Mouse (Mus musculus): ENCODE data around the gene Spx.
A peak's percentile ranks its signal among the peaks of the same experiment; 100 is the strongest.

The Spx gene

DNA sequence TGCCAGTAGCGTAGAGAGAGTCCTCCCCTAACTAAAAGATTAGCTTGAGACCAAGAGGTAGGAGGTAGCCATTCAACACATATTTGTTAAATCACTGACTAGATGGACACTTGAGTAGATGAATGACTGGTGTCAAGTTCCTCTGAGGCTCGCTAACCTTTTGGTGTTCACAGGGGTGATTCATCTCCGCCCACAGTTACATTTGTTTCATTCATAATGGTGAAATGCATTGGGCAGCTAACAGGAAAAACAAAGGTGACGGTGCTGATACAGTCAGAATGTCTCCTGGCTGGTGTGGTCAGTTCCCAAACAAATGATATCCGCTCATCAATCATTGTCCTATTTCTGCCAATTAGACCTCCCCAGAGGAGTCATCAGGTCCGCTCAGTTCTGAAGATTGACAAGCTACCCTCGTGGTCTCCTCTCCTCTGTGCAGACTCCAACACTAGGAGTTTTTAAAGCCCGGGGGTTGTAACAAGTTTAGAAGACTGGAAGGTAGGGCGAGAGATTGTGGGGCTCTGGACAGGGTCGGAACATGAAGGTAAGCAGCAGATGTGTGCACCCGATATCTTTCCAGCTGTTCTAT, at the start of gene Spx:
TSS of gene Spx (plus strand) at position 536 of the 586 bp plus-strand sequence.
- DNase-seq, result no peak

DNA sequence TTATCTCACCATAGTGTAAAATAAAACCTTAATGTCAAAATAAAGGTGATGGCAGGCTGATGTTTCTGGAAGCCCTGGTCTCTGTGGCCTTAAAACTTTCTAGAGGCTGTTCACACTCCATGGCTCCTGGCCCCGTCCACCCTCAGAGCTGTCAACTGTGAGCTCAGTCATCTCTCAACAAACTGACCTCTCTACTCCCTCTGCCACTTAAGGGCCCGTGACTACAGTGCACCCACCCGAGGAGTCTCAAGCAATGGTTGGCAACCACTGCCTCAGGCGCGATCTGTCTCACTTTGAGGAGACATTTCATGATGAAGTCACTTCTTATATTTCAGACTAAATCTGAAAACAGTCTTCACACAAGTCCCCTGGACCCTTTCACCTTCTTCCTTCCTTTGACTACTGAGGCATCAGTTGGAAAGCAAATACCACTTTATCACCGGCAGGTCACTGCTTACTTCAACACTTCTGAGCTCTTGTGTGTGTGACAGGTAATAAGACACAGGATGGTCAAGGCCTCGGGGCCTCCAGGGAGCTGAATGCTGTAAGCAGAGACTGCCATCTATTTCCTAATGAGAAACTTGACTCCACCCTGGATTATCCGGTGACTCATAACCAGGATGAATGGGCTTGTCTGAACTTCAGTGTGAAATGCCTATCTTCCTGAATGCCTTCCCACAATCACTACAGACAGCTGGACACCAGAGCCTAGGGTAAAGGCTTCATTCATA, 47.3 kb upstream of the Spx start:
- DNase-seq, result no peak

DNA sequence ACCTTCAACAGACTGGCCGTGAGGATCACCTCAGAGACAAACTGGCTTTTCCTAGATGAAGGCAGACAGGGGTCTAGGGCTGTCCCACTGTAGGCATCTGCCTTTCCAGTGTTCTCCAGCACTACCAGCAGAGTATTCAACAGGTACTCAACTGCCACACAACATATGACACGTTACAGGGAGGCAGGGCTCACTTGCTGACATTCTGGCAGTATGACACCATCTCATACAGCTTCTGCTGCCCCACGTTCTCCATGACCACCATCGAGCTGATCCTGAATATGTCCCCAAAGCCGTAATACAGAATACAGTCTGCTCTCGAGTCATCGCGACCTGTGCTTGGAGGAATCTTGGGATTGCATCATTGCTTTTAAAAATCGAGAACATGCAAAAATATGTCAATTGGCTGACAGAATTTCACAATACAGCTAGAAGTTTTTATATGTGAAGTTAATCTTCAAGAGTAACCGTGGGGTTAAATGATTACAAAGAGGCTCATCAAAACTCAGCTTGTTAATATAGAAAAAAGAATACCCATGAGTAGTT, 46.7 kb upstream of the Spx start:
- DNase-seq, result no peak

DNA sequence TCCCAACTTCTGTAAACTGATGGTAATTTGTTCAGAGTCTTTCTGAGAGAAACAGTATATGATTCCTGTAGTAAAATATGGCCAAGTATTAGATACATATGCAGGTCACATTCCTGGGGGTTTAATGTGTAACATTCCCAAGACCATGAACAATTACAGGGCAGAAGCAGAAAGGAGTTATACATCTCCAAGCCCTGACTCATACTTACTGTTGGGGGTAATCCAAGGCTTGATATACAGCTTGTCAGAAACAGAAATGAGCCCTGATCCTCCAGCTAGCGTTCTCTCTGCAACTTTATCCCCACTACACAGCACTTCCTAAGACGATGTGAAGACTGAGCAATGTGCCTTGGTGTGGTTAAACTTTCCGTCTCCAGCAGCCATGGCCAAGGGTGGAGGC, 45.7 kb upstream of the Spx start:
- no peak for DNase-seq

DNA sequence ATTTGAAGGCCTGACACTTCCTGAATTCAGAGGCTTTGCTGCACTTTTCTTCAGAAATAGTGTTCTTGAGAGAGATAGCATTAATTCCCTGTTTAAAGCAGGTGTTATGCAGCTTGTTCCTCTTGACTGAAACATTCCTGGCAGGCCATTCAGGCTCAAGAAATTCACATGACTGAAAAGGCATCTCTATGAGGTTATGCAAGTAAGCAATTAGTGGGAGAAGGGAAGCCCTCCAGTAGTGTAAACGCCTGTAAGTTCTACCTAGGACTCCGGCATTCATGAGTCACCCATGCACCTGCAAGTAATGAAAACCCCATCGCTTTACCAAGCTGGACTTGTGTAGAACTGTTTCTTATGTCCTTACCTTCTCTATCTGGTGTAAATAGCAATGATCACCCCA, 43.7 kb upstream of the Spx start:
- peak; percentile 12 for DNase-seq

DNA sequence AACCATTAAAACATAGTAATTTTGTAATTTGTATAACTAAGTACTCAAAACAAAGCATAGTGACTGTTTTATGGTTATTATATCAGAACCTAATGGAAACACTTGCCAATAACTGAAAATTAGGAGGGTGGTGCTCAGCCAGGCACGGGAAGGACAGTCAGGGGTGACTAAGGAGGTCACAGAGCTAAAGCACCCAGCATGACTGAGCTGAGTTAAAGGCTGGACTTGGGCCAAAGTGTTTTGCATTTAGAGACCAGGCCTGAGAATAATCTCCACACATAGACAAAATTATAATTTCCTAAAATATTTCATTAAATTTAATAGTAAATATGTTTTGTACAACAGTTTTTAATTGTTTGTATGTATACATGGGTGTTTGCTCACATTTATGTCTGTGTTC, 36.2 kb upstream of the Spx start:
- DNase-seq, result no peak

DNA sequence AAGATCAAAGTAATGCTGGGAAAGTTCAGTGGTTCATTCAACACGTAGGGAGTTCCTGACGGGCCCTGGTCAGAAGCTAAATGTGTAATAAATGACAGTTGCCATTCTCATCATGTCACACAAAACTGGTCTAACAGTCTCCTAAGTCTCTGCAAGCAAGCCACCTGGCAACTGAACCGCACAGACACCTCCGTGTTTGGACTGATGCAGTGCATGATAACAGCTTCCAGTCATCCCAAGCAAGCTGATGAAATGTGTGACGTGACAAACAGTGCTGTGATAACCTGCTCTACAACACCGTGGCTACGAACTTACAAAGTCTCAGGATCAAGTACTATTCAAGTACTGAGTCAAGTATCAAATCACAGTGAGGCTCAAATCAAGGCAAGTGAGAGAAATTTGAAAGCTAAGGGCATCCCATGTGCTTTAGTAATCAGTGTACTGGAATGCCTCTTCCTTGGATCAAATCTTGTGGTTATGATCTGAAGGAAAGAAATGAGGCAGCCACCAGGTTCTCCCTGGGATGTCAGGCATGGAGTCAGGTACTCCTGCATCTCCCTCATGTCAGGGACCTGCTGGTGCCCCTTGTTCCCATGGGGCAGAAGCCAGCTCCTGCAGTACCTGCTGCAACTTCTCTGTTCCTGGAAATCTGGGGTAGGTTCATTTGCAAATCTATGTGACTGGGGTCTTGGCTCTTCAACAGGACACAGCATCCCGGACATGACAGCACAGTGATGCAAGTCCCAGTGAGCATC, 34.5 kb upstream of the Spx start:
- no peak for DNase-seq

DNA sequence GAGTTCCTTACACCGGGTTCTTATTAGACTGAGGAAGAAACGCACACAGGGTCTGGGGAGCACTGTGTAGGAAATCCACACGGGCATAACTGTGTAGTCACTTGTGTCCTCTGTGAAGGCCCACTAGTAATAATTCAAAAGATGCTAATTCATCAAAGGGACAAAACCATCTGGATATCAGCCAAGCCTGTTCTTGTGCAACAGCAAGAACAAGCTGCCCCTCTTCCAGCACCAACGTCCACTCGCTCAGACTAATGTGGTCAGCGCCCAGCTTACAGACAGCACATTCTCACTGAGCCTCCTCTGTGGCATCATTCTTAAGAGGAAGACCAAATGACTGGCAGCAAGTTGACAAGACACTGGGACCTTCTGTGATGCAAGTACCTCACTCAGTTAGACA, 33.3 kb upstream of the Spx start:
- no peak for DNase-seq

DNA sequence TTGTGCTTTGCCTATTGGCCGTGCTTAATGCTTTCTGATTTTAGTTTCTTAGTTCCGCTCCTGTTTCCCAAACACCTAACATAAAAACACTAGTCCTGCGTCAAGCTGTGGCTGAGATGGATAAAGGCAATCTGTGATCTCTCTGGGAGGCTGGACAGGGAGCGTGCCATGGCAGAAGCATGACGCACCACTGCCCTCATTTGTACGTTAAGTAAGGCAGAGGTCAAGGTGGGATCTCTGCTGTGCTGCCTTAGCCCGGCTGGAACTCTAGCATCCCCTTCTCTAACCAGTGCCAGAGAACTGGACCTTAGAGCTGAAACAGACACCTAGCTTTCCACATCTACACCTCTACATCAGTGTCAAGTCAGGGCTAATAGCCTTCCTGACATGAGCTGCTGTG, 31.6 kb upstream of the Spx start:
- no peak for DNase-seq

DNA sequence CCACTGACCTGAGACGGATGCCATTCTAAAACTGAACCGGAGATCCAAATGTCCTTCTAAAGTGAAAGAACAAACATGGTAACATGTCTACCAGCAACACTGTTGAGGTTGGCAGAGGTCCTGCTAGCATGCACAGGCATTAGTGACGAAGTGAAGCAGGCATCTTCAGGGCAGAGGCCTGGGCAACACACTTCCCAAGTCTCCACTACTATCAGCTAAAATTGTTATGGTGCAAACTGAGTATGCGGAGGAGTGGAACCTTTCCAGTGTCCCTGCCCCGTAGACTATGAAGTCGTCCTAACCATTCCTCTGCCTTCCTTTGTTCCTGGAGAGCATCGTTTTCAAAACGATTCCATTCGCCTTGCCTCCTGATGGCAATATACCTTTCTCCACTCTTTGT, 28.7 kb upstream of the Spx start:
- no peak for DNase-seq

DNA sequence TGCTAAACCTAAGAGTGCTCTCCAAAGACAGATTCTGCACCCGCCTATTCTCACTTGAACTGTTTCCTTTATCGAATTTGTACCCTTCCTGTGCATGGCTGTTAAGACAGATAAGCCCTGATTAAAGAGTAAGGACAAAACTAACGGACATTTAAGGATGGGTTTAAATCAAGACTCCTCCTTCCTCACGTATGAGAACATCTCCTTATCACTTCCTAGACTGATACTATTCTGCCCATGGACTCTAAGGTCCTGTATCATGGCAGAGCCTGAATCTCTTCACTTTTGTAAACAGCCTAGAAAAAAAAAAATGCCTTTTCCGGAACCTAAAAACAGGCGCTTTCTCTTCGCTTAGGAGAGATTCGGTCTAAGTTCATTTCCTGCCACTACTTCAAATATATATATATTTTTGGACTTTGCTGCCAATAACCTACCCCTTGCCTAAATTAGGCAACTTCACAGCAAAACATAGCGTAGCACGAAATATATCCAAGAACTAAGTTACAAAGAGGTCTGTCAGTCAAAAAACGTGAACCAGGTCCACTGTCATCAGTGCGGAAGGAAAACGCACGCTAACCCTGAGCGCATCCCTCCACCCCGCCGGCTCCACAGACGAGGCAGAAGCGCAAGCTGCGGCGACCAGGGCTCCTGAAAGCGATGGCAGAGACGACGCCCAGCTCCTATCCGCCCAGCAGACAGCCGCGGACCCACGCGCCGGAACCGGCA, 26.8 kb upstream of the Spx start:
- no peak for DNase-seq

DNA sequence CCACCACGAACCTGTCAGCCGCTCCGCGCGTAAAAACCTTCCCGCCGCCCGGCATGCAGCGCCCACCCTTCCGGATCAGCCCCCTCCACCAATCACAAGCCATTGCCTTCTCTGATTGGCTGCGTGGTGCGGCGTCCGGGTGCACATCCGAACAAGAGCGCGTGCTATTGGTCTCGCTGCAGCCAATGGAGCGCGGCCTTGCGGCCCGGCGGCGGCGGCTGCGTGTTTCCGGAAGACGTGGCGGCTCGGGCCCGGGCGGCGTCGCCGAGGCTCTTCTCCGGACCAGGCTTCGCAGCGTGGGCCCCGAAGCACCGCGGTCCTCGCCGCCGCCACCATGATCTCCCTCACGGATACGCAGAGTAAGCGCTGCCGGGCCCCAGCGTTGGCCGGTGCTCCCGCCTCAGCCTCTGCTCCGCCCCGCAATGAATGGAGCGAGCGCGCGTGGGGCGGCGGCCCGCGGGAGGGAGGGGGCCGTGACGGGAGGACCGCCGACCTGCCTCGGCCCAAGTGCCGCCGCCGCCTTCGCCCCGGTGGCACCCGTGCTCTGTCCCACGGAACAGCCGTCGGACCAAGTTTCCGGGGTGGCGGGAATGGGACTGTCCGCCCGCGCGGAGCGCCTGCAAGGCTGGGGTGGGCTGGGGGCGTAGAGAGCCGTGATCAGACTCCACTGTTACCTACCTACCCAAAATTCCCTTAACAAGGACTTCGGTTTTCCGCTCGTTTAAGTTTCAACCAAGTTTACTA, 26.1 kb upstream of the Spx start, which contains the start of the genes Recql and Golt1b:
TSS of gene Recql (minus strand) at position 77 of the 744 bp plus-strand sequence.
TSS of gene Golt1b (plus strand) at position 211 of the 744 bp plus-strand sequence.
- DNase-seq, result peak; percentile 98

DNA sequence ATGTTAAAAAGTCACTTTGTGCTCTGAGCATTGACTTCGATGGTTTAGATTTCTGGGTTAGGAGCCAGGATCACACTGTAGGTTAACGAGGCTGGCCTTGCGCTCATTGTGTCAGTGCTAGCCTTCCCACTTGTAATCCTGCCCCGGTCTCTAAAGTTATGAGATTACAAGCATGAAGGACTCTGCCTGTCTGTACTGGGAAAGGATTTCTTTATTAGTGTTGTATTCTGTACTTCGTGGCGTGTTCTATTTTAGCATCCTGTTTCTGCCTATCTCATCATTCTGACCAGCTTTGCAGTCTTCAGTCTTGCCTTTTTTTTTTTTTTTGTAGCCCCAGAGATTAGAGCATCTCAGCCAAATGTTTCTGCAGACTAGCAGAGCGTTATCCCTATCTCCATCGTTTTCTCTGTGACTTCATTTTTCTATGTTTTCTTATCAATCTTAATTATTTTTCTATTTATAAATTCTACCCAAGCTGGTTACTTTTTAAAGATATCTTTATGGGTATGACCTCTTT, 25.4 kb upstream of the Spx start:
- DNase-seq, result no peak

DNA sequence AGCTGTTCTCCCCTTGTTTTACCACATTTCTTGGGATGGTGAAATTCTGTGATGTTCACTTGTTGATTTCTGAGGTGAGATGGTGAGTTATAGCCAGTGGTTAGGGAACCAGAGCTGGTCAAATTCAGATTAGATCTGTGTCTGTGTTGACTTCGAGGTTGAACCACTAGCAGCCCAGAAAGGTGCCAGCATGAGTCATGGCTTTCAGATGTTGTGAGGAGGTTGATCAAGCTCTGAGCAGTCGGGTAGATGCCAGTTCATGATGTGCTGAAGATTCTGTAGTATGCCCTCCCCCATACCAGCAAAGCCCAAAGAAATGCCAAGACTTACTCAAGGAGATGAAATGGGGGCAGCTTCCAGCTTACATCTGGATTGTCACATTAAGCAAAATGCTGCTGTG, 24.1 kb upstream of the Spx start:
- DNase-seq, result no peak

DNA sequence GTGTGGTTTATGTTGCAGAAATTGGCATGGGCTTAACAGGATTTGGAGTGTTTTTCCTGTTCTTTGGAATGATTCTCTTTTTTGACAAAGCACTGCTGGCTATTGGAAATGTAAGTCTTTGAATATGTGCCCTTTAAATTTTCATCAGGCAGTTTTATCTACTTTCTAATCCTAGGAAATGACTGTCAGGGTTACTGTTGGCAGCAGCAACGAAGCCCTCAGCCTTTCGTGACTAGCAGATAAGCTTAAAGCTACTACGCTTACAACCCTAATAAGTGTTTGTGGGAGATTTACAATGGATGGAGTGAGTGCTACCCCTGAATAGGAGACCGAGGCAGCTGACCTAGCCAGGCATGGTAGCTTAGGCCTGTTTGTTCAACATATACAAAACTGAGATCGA, 20.9 kb upstream of the Spx start:
- no peak for DNase-seq

DNA sequence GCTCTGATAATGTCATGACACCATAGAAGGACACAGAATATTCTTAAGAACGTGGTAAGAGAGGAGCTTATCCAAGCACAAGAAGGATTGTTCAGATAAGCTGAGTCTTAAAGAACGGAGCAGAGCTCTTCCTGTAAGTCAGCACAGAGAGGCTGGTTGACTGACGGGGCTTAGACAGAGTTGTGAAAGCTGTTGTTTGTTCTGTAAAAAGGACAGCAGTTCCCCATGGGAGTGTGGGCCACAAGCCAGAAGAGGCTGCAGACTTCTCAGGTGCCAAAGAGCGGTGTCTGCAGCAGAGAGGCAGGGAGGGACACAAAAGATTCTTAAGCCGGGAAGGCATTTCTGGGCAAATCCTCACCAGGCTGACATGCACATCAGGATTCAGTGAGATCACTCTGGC, 18.6 kb upstream of the Spx start:
- DNase-seq, result peak; percentile 14

DNA sequence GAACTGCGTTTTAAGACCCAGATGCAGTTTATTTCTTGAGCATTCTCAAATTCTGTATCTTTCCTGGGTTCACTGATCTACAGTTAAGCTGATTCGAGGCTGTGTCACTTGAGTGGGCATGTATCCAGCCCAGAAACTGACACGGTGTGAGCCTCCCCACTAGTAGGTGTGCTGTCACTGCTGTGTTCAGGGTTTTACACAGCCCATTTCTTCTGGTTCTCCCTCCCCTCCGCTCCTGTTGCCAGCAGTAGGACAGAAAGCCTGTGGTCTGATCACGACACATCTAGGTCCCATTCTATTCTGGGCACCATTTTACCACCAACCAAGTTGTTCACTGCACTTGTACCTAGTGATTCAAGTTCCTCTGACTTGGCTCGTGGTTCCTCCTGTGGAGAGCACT, 17.5 kb upstream of the Spx start:
- no peak for DNase-seq

DNA sequence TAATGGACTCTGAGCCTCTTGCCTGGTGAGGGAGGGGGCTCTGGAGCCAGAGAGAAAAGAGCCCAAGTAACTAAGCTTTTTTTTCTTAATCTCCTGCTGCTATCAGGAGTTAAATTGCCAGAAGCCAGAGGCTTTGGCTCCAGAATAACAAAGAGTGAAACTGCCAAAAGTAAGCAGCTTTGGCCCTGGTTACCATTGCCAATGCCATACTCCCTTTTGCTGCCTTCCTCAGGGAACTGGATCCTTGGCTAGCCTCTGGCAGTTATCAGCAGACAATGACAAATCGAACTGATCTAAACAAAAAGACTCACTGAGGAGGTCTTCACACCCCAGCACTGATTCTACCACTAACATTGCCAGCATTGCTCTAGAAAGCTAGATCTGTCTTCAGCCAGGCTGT, 2.1 kb upstream of the Spx start:
- no peak for DNase-seq

DNA sequence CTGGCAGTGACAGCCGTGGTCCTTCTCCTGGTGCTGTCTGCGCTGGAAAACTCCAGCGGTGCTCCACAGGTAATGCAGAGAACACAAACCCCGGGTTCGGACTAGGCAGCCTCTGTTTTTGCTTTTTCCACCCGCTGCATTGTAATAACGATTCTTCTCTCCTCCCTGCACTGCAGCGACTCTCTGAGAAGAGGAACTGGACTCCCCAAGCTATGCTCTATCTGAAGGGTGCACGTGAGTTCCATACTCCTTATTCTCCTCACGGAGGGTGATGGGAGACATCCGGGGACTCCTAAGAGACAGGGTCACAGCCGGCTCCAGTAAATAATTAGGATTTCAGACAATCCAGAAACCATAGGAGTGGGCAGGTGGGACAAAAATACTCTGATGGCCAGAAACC, 604 bp downstream of the Spx start:
- DNase-seq, result no peak

DNA sequence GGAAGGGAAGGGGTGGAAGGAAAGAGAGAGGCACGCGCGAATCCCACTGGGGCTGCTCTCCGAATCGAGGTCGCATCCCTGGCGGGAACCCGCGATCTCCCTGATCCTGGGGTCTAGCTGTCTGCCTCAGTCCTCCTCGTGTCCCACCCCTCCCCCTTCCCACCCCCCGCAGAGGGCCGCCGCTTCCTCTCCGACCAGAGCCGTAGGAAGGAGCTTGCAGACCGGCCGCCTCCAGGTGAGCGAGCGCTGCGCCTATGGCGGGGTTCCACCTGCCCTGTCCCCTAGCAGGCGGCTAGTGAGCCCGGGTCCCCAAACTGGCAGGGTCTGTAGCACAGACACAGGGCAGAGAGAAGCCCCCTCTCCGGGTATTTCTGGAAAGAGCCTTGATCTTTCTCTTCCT, 1.4 kb downstream of the Spx start:
- no peak for DNase-seq

DNA sequence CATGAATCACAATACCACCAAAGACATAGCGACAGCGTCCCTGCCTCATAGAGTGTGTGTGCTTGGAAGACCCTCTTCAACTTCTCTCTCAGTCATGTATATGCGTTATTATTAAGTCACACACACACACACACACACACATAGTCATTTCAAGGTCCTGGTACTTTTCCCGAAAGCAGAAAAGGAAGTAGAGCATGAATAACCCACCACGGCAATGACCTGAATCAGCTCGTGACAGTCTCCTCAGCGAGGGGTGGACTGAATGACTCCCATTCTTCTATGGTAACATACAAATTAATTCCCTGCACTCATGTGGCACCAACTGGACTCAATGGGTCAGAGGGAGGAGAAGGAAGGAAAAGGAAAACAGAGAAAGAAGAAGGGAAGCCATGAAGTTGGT, 11.7 kb downstream of the Spx start:
- no peak for DNase-seq

DNA sequence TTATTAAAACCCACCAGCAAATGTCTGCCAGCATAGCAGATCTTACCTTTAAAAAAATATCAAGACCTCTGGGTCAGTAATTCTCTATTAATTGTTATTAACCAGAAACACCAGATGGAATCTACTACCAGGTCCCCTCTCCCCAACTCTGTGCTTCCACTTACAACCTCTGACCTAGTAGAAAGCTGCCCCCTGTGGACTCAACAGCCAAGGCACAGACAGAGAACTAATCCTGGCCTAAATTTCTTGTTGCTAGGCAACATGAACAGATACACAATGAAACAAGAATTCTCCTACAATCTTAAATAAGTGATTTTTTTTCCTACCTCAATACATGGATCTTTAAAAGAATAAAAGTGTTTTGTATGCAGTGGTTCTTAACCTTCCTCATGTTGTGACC, 15.8 kb downstream of the Spx start:
- DNase-seq, result no peak
